Mouse (Mus musculus) thymus, adult 2 months (tissue): ENCODE results near the gene Arhgap45.

Experiments
- CTCF ChIP-seq: fragments of 200-500 bp; IDR thresholded peaks from 2 replicates; pipeline ENCODE4 v1.5.1; 2012; ENCODE audit warnings: mild to moderate bottlenecking, control low read depth, low read length, moderate library complexity, borderline replicate concordance; ENCODE audit not compliant: control insufficient read depth, poor library complexity, insufficient read depth; ENCODE audit errors: extremely low read depth
- POLR2A ChIP-seq: fragments of 200-500 bp; IDR thresholded peaks from 2 replicates; pipeline ENCODE4 v1.6.1; 2012; ENCODE audit warnings: mild to moderate bottlenecking, low read length, control low read depth, moderate library complexity; ENCODE audit not compliant: control insufficient read depth, poor library complexity, insufficient read depth; ENCODE audit errors: extremely low read depth

DNA sequence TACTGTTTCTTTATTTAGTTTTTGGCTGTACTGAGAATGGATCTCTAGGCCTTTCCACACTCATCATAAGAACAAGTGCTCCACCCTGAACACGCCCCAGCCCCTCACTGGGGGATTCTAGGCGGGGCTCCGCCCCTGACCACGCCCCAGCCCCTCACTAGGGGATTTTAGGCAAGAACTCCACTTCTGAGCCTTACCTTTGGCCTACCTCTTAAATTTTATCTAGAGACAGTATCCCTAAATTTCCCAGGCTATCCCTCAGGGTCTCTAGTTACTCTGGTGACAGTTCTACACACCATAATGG lies 8.5 kb downstream of the Arhgap45 start:
- TF ChIP-seq CTCF, result no peak
- no peak for TF ChIP-seq POLR2A
